Mouse (Mus musculus): Measurements from ENCODE around the gene Ckap4.
"Not testable (repeated sequence)": the region's sequence is repeated elsewhere in the genome, so short reads cannot be mapped to it uniquely, and the experiment has no call there.

Ckap4 gene

DNA sequence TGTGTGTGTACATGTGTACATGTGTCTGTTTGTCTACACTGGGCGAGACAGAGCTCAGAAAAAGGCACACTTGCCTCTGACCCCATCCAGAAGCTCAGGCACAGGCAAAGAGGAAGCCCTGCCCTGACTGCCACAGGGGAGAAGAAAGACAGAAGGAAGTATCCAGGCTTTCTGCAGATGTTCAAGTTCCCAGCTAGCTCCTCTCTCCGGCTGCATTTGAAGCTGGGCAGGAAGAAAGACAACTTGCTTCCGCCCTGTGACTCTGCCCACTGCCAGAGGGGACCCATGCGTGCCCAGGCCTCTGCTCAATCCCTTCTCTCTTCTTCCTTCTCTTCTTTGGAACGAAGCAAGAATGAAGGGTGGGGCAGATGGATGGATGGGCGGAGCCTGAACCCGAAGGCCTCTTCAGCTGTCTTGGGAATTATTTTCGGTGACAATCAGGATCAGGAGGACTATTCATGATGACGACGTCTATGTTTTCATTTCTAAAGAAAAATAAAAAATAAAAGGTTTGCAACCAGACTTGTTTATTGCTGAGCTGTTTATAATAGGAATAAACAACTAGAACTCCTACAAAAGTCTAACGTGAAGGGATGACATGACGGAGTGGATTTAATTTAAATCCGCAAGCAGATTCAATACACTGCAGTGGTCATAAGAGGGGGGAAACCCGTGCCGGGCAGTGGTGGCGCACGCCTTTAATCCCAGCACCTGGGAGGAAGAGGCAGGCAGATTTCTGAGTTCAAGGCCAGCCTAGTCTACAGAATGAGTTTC, 15.5 kb upstream of the Ckap4 start:
- DNase-seq (ENCODE audit: inconsistent ontology term) = no peak

DNA sequence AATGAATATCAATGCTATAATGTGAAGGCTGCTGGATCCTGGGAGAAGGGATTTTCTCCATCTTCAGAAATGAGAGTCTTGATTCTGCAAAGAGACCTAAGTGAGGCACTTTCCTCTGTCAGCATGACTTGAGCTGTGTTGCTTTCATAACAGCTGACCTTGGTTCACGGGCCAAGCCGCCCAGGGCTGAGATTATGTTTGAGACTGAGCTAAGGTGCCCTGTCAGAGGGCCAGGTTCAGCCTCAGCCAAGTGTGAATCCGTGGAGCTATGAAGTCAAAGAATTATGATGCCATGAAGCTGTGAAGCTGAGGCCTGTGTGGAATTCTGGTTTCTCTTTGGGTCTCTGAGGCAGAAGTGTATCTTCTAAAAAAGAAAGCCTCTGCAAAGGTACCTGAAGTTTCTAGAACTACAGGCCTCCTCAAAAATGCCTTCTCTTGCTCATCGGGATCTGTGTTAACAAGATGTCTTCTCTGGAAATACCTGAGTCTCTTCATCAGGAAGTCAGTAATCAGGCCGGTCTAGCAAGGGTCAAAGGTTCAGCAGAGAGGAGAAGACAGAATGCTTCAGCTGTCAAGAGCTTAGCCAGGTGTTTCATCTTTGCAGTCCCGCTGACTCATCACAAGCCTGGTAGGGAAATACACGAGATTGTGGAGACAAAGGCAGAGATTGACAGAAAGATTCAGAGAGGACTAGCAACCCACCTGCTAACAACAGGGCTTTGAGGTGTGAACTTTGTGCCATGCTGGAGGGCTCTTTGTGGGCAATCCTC, 11.2 kb upstream of the Ckap4 start:
- no peak for DNase-seq (ENCODE audit: inconsistent ontology term)

DNA sequence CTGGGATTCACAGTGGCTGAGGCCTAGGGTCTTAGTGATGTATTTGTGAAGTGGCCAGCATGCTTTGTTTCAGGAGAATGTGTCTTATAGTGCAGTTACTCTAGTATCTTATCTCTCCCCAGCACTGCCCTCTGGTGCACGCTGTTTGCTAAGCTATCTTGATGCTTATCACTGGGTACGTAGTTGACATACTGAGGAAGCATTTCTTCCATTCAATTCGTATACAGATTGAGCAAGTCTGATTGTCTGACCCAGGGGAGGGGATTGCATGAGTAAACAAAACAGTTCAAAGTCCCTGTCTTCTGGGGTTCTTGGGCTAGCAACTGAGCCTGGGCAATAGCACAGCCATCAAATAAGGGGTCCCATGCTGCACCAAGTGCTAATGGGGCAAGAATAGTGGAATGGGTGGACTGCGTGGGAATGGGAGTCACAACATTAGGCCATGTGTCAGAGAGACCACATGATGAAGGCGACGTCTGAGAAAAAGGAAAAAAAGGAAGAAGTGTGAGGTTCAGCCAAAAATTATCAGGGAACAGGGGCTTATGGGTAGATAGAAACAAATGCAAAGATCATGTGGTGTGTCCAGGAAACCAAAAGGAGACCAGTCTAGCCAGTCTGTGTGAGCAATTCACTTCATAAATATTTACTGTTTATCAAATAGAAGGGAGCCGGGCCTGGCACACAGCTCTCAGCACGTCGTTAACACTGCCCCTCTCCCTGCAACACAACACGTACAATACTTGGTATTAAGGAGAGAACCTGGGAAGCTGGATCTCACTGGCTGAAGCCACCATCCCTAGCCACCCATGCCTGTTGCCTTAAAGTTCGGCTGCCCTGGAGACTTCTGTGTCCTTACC, 9.2 kb upstream of the Ckap4 start:
- DNase-seq (ENCODE audit: inconsistent ontology term) = no peak

GRCm38 (mm10) chr10:84539651-84540050, 5.8 kb upstream of the Ckap4 start:
- no peak for DNase-seq (ENCODE audit: inconsistent ontology term)

GRCm38 (mm10) chr10:84535859-84536258, 2.0 kb upstream of the Ckap4 start:
- DNase-seq (ENCODE audit: inconsistent ontology term) = peak; percentile 30

- DNase-seq (ENCODE audit: inconsistent ontology term) = no peak
These were observed 1.6 kb upstream of the Ckap4 start for GRCm38 (mm10) chr10:84535458-84535857.

DNA sequence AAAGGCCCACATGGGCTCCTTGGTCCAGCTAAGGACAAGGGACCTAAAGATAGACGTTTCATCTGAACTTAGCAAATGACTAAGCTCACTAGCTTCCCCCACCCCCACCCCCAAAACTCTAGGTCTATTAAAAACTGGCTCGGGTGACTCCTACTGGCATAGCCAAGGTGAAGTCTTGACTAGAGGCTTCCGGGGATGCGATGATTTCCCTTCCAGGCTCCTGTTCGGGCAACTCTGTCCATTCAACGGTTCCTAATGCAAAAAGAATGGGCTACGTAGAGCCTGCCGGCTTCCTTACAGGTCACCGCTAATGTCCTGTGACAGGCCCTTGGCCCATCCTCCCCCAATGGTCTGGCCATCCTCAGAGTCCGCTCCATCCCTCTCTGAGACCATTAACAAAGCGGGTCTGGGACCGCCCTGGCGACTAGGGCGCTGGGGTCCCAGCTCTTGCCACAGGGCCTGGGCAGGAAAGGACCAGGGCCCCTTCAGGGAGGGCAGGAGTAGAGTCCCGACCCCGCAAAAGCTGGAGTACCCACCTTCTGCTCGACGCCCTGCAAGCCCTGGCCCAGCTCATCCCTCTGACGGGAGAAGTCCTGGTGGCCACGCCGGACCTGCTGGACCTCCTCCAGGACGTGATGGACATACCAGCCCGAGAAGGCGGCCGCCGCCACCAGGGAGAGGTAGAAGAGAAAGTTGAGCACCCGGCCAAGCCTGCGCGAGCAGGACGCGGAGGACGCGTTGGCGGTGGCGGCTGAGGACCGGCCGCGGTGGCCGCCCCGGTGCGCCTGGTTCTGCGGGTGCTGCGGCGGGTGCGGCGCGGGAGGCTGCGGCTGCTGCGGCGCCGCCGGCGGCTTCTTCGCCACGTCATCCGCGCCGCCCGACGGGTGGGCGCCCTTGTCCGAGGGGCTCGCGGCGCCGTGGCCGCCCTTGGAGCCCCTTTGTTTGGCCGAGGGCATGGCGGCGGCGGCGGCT, 665 bp downstream of the Ckap4 start:
- DNase-seq (ENCODE audit: inconsistent ontology term) = peak; percentile 96

- peak; percentile 88 for DNase-seq (ENCODE audit: inconsistent ontology term)
These were observed 1.5 kb downstream of the Ckap4 start for GRCm38 (mm10) chr10:84532191-84532889.

DNA sequence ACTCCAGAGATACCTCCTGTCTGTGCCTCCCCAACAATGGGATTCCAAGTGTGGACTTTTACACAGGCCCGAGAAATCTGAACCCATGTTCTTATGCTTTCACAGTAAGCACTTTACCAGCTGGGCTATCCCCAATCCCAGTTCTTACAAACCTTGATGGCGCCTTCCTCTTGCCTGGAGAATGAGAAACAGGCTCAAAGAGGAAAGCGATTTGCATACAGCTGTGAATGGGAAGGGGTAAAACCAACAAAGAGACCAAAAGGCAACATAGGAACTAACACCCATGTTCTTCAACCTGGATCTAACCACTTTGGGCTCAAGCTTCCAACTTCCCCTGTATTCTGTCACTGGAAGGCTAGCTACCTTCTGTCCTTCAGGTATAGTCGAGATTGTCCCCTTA, 2.3 kb downstream of the Ckap4 start:
- no peak for DNase-seq (ENCODE audit: inconsistent ontology term)

DNA sequence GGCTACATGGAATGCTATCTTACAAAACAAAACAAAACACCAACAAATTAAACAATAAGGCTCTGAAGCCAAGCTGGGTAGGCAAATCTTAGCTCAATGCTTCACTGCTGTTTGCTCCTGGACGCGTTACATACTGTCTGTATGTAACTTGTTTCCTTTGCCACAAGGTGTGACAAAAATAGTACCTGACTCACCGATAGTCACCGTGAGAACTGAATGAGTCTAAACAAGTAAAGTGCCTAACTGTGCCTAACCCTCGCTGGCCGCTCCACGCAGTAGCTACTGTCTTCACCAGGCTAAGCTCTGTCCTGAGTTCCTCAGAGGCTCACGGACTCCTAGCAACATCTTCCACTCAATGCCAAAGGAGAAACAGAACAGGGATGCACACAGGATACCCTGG, 3.5 kb downstream of the Ckap4 start:
- DNase-seq (ENCODE audit: inconsistent ontology term) = no peak

GRCm38 (mm10) chr10:84527631-84528030, 6.2 kb downstream of the Ckap4 start:
- no peak for DNase-seq (ENCODE audit: inconsistent ontology term)

- no peak for DNase-seq (ENCODE audit: inconsistent ontology term)
These were observed 6.8 kb downstream of the Ckap4 start for GRCm38 (mm10) chr10:84527070-84527469.

GRCm38 (mm10) chr10:84526488-84526887, 7.4 kb downstream of the Ckap4 start:
- no peak for DNase-seq (ENCODE audit: inconsistent ontology term)

- DNase-seq (ENCODE audit: inconsistent ontology term) = no peak
These were observed 10.2 kb downstream of the Ckap4 start for GRCm38 (mm10) chr10:84523682-84524081.

DNA sequence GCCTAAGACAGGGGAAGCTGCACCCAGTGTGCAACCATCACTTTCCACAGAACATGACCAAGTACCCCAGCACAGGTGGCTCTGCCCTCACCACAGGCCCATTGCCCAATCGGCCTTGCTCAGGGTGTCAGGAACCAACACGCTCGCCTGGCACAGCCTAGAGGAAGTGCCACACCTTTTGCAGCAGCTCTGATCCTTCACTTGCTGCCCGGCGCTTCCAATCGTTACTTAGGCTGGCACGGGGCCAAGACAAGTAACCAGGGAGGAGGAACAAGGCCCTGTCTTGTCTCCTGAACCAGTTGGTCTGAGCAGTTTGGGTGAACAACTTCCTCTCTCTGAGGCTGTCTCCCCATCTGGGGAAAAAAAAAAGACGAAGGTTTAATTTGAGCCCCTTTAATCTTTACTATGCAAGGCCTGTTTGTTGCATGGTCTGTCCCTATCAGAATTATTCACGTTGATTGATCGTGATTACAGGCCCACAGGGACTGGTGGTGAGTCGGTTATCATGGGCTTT, 17.4 kb downstream of the Ckap4 start:
- no peak for DNase-seq (ENCODE audit: inconsistent ontology term)

GRCm38 (mm10) chr10:84515980-84516379, 17.9 kb downstream of the Ckap4 start:
- DNase-seq (ENCODE audit: inconsistent ontology term) = not testable (repeated sequence)

DNA sequence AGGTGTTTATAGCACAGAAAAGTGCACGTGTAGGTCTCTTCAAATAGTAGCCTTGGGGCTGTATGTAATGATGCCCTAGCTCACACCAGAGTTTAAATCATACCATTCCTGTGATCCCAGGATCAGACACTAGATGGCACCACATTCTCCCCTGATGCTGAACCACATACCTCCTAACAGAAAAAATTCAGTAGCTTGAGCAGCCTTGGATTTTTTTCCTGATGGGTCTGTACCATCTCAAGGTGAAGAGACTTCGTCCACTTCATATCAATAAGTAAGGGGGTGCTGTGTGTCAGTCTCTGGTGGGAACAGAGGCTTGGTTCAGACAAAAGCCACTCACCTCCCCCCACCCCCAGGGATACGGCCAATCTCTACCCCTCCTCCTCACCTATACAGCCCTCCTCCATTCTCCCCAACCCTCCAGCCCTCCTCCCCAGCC, 18.3 kb downstream of the Ckap4 start:
- DNase-seq (ENCODE audit: inconsistent ontology term) = peak; percentile 65

DNA sequence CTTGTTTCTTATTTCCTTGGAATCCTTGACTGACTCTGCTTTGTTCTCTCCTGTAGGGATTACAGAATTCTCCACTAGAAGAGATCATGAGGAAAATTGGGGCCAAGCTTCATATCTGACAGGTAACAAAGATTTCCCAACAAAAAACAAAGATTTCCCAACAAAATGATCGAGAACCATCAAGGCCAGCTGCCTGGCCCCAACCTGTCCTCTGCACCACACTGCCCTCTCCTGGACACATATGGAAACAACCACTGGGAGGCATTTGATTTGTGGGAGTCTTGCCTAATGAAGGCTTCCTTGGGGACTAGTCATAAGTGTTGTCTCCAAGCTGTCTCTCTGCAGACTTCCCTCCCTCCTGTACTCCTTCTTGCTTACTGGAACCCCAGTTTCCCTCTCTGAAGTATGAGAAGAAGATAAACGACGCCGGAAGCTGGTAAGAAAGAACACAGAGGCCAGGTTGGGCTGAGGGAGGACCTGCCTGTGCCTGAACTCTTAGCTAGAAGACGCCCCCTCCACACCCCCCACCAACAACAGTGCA, 19.8 kb downstream of the Ckap4 start:
- DNase-seq (ENCODE audit: inconsistent ontology term) = peak; percentile 63

- DNase-seq (ENCODE audit: inconsistent ontology term) = no peak
These were observed 21.1 kb downstream of the Ckap4 start for GRCm38 (mm10) chr10:84512766-84513165.

DNA sequence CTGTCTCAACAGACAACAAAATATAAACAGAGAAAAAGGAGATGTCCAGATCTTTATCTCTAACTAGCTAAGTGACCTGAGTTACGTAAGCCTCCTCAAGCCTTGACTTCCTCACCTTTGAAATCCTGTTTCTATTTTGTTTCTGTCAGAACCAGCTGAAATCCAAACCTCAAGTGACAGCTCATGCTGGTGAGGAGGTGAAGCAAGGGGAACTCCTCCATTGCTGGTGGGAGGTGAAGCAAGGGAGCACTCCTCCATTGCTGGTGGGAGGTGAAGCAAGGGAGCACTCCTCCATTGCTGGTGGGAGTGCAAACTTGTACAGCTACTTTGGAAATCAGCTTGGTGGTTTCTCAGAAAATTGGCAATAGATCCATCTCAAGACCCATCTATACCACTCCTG, 25.3 kb downstream of the Ckap4 start:
- no peak for DNase-seq (ENCODE audit: inconsistent ontology term)

All from Muller cell, postnatal 12 days (primary cell).